Mouse (Mus musculus): ENCODE measurements around the gene Wipf3. TPM values are rescaled to one million over a fixed set of nuclear protein-coding genes. Genes with fewer than 3 reads are reported as not detected.
A peak's percentile ranks its signal among the peaks of the same experiment; 100 is the strongest.

The Wipf3 gene
- polyA plus RNA-seq (2012; fragmentation: generic; extraction: Trizol) = 0.29 TPM

DNA sequence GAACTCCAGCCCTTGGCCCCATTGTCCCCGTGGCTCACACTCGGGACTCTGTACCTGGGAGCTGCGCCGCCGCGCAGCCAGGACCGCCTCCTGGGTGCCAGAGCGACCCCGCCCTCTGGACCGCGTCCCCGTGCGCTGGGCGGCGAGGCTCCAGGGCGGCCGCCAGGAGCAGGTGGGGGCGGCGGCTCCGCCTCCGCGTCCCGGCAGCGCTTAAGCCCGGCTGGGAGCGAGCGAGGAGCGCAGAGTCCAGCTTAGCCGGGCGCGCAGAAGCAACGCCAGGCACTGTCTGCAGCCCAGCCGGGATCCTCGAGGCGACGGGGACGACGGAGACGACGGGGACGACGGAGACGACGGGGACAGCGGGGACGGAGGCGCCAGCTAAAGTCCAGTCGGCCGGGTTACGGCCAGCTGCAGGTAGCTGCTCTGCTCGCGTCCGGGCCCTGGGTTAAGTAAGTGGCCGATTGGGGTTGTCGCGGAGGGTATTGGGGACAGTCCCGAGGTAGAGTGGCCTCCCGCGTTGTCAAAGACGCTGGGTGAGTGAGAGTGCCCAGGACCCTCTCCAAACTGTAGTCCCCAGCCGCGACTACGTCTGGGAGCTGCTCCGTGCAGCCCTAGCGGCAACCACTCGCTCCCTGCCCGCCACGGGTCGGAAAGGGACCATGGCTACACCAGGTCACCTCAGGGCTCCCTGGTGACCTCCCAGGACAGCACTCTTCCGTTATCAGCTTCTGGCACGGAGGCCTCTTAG is at the start of gene Wipf3:
TSS of gene Wipf3 (plus strand) at position 157 of the 748 bp plus-strand sequence.
- Histone ChIP-seq H3K79me2 (ENCODE audit: control insufficient read depth, insufficient read depth) (no peaks in the 10 kb centered on the region), H3K36me3 (ENCODE audit: control insufficient read depth, insufficient read depth) (no peaks in the 10 kb centered on the region), H3K4me3 (no peak within 1 kb of the TSS), H3K4me2 (ENCODE audit: low read depth) (peak within 1 kb of the TSS; percentile 52), H3K27me3 (ENCODE audit: control insufficient read depth, insufficient read depth, insufficient read length) (peaks cover 42% of the 10 kb centered on the region), H3ac (ENCODE audit: control insufficient read depth, insufficient read length) (no peak within 1 kb of the TSS)
- peak in 1 of 3 experiments; percentile 43 for TF ChIP-seq MYOD1 (IDR thresholded peaks at IDR 0.05; ENCODE audit: control insufficient read depth in 1 of 3, insufficient read length in 2 of 3, low read depth in 2 of 3)
- TF ChIP-seq MYOG (IDR thresholded peaks at IDR 0.05; ENCODE audit: control insufficient read depth in 1 of 3, insufficient read depth in 1 of 3, insufficient read length in 2 of 3, low read depth in 2 of 3) = no peak
- TF ChIP-seq MAX (IDR thresholded peaks at IDR 0.05; ENCODE audit: low read depth) = no peak
- TF ChIP-seq REST (IDR thresholded peaks at IDR 0.05; ENCODE audit: insufficient read depth, insufficient read length) = no peak
- TF ChIP-seq CEBPB (IDR thresholded peaks at IDR 0.05; ENCODE audit: insufficient read depth, poor library complexity, severe bottlenecking) = no peak
- TF ChIP-seq TCF12 (IDR thresholded peaks at IDR 0.05; ENCODE audit: insufficient read depth, poor library complexity, severe bottlenecking) = no peak
- TF ChIP-seq TCF3 (IDR thresholded peaks at IDR 0.05; ENCODE audit: insufficient read length, low read depth) = no peak
- no peak for TF ChIP-seq SRF (IDR thresholded peaks at IDR 0.05; ENCODE audit: control insufficient read depth, insufficient read length, low read depth)

DNA sequence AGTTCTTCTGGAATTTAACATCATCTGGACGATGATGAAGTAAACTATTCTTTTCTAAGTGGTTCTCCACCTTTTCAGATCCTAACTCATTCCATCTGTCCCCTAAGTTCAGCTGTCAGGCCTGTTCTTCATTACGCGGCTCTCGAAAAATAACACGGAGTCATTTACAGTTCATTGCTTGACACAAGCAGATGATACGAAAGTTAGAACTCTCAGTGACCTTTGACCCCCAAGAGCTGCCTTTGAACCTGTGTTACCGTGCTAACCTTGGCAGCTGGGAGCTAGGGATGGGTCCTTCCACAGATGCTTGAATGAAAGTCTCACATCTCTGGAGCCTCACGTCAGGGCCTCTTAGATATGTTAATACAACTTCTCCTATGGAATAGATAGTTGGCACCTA is 46.8 kb upstream of the Wipf3 start:
- Histone ChIP-seq H3K79me2 (ENCODE audit: control insufficient read depth, insufficient read depth) (no peaks in the 10 kb centered on the region), H3ac (ENCODE audit: control insufficient read depth, insufficient read length) (no peak overlapping the region), H3K27me3 (ENCODE audit: control insufficient read depth, insufficient read depth, insufficient read length) (no peaks in the 10 kb centered on the region), H3K4me3 (no peak overlapping the region), H3K4me2 (ENCODE audit: low read depth) (no peak overlapping the region), H3K36me3 (ENCODE audit: control insufficient read depth, insufficient read depth) (no peaks in the 10 kb centered on the region)
- TF ChIP-seq POLR2AphosphoS2 (IDR thresholded peaks at IDR 0.05; ENCODE audit: insufficient read length, low read depth) (no peak), POLR2A (IDR thresholded peaks at IDR 0.05; ENCODE audit: insufficient read length, low read depth) (no peak), USF1 (IDR thresholded peaks at IDR 0.05; ENCODE audit: low read depth) (no peak), CEBPB (IDR thresholded peaks at IDR 0.05; ENCODE audit: insufficient read depth, poor library complexity, severe bottlenecking) (no peak), SRF (IDR thresholded peaks at IDR 0.05; ENCODE audit: control insufficient read depth, insufficient read length, low read depth) (no peak), TCF3 (IDR thresholded peaks at IDR 0.05; ENCODE audit: insufficient read length, low read depth) (no peak), MYOG (IDR thresholded peaks at IDR 0.05; ENCODE audit: control insufficient read depth in 1 of 3, insufficient read depth in 1 of 3, insufficient read length in 2 of 3, low read depth in 2 of 3) (no peak), MYOD1 (IDR thresholded peaks at IDR 0.05; ENCODE audit: control insufficient read depth in 1 of 3, insufficient read length in 2 of 3, low read depth in 2 of 3) (no peak), TCF12 (IDR thresholded peaks at IDR 0.05; ENCODE audit: insufficient read depth, poor library complexity, severe bottlenecking) (no peak), E2F4 (IDR thresholded peaks at IDR 0.05; ENCODE audit: insufficient read depth) (no peak), MAX (IDR thresholded peaks at IDR 0.05; ENCODE audit: low read depth) (no peak), REST (IDR thresholded peaks at IDR 0.05; ENCODE audit: insufficient read depth, insufficient read length) (no peak)

DNA sequence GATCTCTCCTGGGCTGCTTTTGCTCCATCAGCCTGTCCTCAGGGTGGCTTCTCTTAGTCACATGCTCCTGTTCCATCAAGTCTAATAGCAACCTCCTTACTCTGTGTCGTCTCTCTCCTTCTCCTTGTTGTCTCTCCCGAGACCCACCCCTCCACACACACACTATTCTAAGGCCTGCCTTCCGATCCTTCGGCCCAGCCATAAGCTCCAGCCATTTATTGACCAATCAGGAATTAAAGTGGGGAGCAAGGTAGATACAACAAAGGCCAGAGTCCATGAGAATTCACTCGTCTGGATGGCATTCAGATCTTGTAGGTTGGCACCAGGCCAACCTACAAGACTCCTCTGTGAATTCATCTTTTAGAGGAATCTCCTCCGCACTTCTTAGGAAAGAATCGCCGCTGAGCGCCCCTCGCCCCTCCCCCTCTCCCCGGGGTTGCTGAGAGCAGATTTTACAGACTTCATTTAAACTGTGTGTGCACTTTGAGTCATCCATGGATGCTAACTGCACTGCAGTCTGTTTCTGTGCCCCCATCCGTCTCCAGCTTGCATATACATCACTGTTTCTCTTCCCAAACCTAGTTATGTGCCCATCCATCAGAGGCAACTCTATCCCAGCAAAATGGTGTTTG is 45.4 kb upstream of the Wipf3 start:
- no peak overlapping the region for H3K4me2 ChIP-seq (ENCODE audit: low read depth)
- no peak for TF ChIP-seq REST (IDR thresholded peaks at IDR 0.05; ENCODE audit: insufficient read depth, insufficient read length)
- TF ChIP-seq MAX (IDR thresholded peaks at IDR 0.05; ENCODE audit: low read depth) = no peak
- no peak for TF ChIP-seq POLR2AphosphoS2 (IDR thresholded peaks at IDR 0.05; ENCODE audit: insufficient read length, low read depth)
- TF ChIP-seq TCF12 (IDR thresholded peaks at IDR 0.05; ENCODE audit: insufficient read depth, poor library complexity, severe bottlenecking) = no peak
- TF ChIP-seq CEBPB (IDR thresholded peaks at IDR 0.05; ENCODE audit: insufficient read depth, poor library complexity, severe bottlenecking) = no peak
- TF ChIP-seq POLR2A (IDR thresholded peaks at IDR 0.05; ENCODE audit: insufficient read length, low read depth) = no peak
- TF ChIP-seq USF1 (IDR thresholded peaks at IDR 0.05; ENCODE audit: low read depth) = no peak
- no peak for TF ChIP-seq E2F4 (IDR thresholded peaks at IDR 0.05; ENCODE audit: insufficient read depth)
- no peaks in the 10 kb centered on the region for H3K36me3 ChIP-seq (ENCODE audit: control insufficient read depth, insufficient read depth)
- no peak overlapping the region for H3K4me3 ChIP-seq
- H3ac ChIP-seq (ENCODE audit: control insufficient read depth, insufficient read length) = no peak overlapping the region
- H3K79me2 ChIP-seq (ENCODE audit: control insufficient read depth, insufficient read depth) = no peaks in the 10 kb centered on the region
- H3K27me3 ChIP-seq (ENCODE audit: control insufficient read depth, insufficient read depth, insufficient read length) = no peaks in the 10 kb centered on the region

DNA sequence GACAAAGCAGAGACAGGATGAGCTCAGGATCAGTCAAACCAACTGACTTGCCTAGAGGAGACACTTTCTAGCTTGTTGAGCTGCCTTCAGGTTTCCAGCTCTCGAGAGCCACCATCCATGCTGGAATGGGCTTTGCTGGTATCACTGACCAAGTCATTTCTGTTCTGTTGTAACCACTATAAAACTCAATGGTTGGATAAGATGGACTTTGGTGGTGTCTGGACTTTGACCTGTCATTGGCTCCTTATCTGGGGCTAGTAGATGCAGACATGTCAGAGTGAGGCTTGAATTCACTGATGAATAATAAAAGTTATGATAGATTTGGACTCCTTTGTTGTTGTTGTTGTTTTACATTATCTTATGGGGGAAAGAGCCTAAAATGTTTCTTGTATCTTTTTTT is 44.6 kb upstream of the Wipf3 start:
- no peaks in the 10 kb centered on the region for H3K36me3 ChIP-seq (ENCODE audit: control insufficient read depth, insufficient read depth)
- H3K4me3 ChIP-seq = no peak overlapping the region
- H3ac ChIP-seq (ENCODE audit: control insufficient read depth, insufficient read length) = no peak overlapping the region
- no peaks in the 10 kb centered on the region for H3K27me3 ChIP-seq (ENCODE audit: control insufficient read depth, insufficient read depth, insufficient read length)
- TF ChIP-seq REST (IDR thresholded peaks at IDR 0.05; ENCODE audit: insufficient read depth, insufficient read length) (no peak), SRF (IDR thresholded peaks at IDR 0.05; ENCODE audit: control insufficient read depth, insufficient read length, low read depth) (no peak), CEBPB (IDR thresholded peaks at IDR 0.05; ENCODE audit: insufficient read depth, poor library complexity, severe bottlenecking) (no peak), TCF3 (IDR thresholded peaks at IDR 0.05; ENCODE audit: insufficient read length, low read depth) (no peak), TCF12 (IDR thresholded peaks at IDR 0.05; ENCODE audit: insufficient read depth, poor library complexity, severe bottlenecking) (no peak), MAX (IDR thresholded peaks at IDR 0.05; ENCODE audit: low read depth) (no peak), USF1 (IDR thresholded peaks at IDR 0.05; ENCODE audit: low read depth) (no peak), MYOD1 (IDR thresholded peaks at IDR 0.05; ENCODE audit: control insufficient read depth in 1 of 3, insufficient read length in 2 of 3, low read depth in 2 of 3) (no peak), POLR2AphosphoS2 (IDR thresholded peaks at IDR 0.05; ENCODE audit: insufficient read length, low read depth) (no peak), POLR2A (IDR thresholded peaks at IDR 0.05; ENCODE audit: insufficient read length, low read depth) (no peak), E2F4 (IDR thresholded peaks at IDR 0.05; ENCODE audit: insufficient read depth) (no peak), MYOG (IDR thresholded peaks at IDR 0.05; ENCODE audit: control insufficient read depth in 1 of 3, insufficient read depth in 1 of 3, insufficient read length in 2 of 3, low read depth in 2 of 3) (no peak)
- H3K79me2 ChIP-seq (ENCODE audit: control insufficient read depth, insufficient read depth) = no peaks in the 10 kb centered on the region
- H3K4me2 ChIP-seq (ENCODE audit: low read depth) = no peak overlapping the region
